32 mouse cellular contexts compared by ENCODE assay signal in genomic region chr11:63051996-63052395, GRCm38 (mm10). TPM values are rescaled to one million over a fixed set of nuclear protein-coding genes. Genes with fewer than 3 reads are reported as not detected.
DNase-seq lines count a peak whose midpoint lies in the region; ATAC-seq and TF ChIP-seq lines count a peak whose summit lies in the region.
"Had no signal": no experiment of that assay in that cellular context is flagged by ENCODE, and none has a peak within 500 bp of the region (broad histone marks: within the 10 kb centered on the region; RNA-seq: fewer than 3 reads in every experiment).

No protein-coding gene starts in this region.

- peak; percentile 82 for ATAC-seq in Patski
- ATAC-seq: CD4-positive, CD25-positive, alpha-beta regulatory T cell, adult 4 months; forebrain, embryonic 13.5 days; forebrain, embryonic 16.5 days; hindbrain, postnatal 0 days; inflammation-experienced regulatory T-cells, adult 6 months; intestine, embryonic 16.5 days had no signal

- intact Hi-C loops in heart, postnatal 36 days (cut with DNase I): no loop called here

- no peak overlapping the region for H3K4me3 ChIP-seq in macrophage (ENCODE audit: inconsistent target)
- H3K4me3 ChIP-seq: forebrain, embryonic 10.5 days; forebrain, embryonic 13.5 days; gastrocnemius, adult 2 months; heart, embryonic 12.5 days; heart, embryonic 15.5 days had no signal

- POLR2A ChIA-PET in Patski (lab: Charles Lee): interaction anchor here (0.6 kb wide), 1 partner anchor 98 kb away, joined by 3 read pairs; no protein-coding TSS in a partner anchor

- DNase-seq in adrenal gland, adult 2 months: peak; percentile 27
- no peak for DNase-seq in adrenal gland, postnatal 4 days (ENCODE audit: low spot score in 2 of 2)
- peak; percentile 85 for DNase-seq in heart, adult 11 months
- no peak for DNase-seq in heart, postnatal 36 days
- DNase-seq in Patski (ENCODE audit: low read depth, low spot score): no peak
- no peak for DNase-seq in right cerebral cortex, postnatal 14 days
- DNase-seq in kidney, adult 9 months: no peak
- DNase-seq: adrenal gland, postnatal 10 days; cerebellum, adult 18-20 months; cerebellum, adult 9-10 months; cerebellum, postnatal 14 days; gastrocnemius, adult 2 months; gastrocnemius, postnatal 14 days; heart, adult 18-20 months; heart, postnatal 10 days; heart, postnatal 4 days; kidney, adult 18-20 months had no signal

- 93% methylated on average over 10 of the region's 10 CpGs for WGBS in macrophage (ENCODE audit: missing documents)

- TF ChIP-seq CTCF in Patski (IDR thresholded peaks at IDR 0.05): no peak

- H3K27ac ChIP-seq in macrophage: peak overlapping the region; percentile 97
- H3K27ac ChIP-seq: forebrain, embryonic 10.5 days; forebrain, embryonic 13.5 days; gastrocnemius, adult 2 months; heart, embryonic 15.5 days; hindbrain, embryonic 14.5 days; hindbrain, postnatal 0 days had no signal

- peaks cover 7% of the 10 kb centered on the region; the same call in 1 of the 2 replicates for H3K79me2 ChIP-seq in macrophage (ENCODE audit: inconsistent target)

- no peaks in the 10 kb centered on the region for H3K36me3 ChIP-seq in macrophage (ENCODE audit: inconsistent target)
- H3K36me3 ChIP-seq: forebrain, embryonic 10.5 days; heart, embryonic 12.5 days; heart, embryonic 15.5 days had no signal

- no peaks in the 10 kb centered on the region for H3K27me3 ChIP-seq in Patski
- H3K27me3 ChIP-seq: forebrain, embryonic 13.5 days; heart, embryonic 12.5 days; heart, embryonic 15.5 days had no signal

- CTCF ChIA-PET in Patski (lab: Charles Lee): no interaction called here

- in situ Hi-C loops in Patski (cut with MboI; ENCODE audit: low pct_unique_long_range_greater_than_20kb): no loop called here

RNA-seq across cellular contexts. Expression of gene Tekt3, which starts 9.5 kb away (rescaled TPM):
- not detected for total RNA-seq in adrenal gland, adult 2 months (2021)
- polyA plus RNA-seq in adrenal gland, adult 2 months (2012; rRNA removed): not detected in 2 replicates
- total RNA-seq in adrenal gland, postnatal 4 days (2021): not detected
- not detected for total RNA-seq in heart, postnatal 36 days (2021)
- not detected for polyA plus RNA-seq in Patski (2021)
- total RNA-seq in macrophage (2018; cell fraction: chromatin; rRNA removed): not detected
- total RNA-seq in macrophage (2018; cell fraction: cytosol; rRNA removed): not detected
- not detected for total RNA-seq in macrophage (2018; cell fraction: nucleus; rRNA removed)
- not detected in 3 replicates for polyA plus RNA-seq in macrophage (2018)
- total RNA-seq: adrenal gland, postnatal 10 days; gastrocnemius, adult 2 months; gastrocnemius, postnatal 14 days; gastrocnemius, postnatal 4 days; heart, adult 18-20 months; heart, postnatal 10 days; heart, postnatal 4 days; MEL had no signal
- polyA plus RNA-seq: C2C12; CD4-positive, CD25-positive, alpha-beta regulatory T cell, adult 4 months; embryonic facial prominence, embryonic 11.5 days; forebrain, embryonic 10.5 days; forebrain, embryonic 13.5 days; forebrain, embryonic 16.5 days; heart, embryonic 12.5 days; heart, embryonic 15.5 days; hindbrain, postnatal 0 days; inflammation-experienced regulatory T-cells, adult 6 months; intestine, embryonic 16.5 days had no signal

Comparison
In these comparisons a context has a peak if more than half of its experiments do, and no peak if none do; other contexts are left out.
1. DNase-seq: peak in adrenal gland, adult 2 months (single experiment) and heart, adult 11 months (single experiment); none in adrenal gland, postnatal 4 days (0 of 2), heart, postnatal 36 days (0 of 2), Patski (single experiment), right cerebral cortex, postnatal 14 days (single experiment) and kidney, adult 9 months (single experiment).